Mouse (Mus musculus): ENCODE measurements around the gene Wdr78.

DNA sequence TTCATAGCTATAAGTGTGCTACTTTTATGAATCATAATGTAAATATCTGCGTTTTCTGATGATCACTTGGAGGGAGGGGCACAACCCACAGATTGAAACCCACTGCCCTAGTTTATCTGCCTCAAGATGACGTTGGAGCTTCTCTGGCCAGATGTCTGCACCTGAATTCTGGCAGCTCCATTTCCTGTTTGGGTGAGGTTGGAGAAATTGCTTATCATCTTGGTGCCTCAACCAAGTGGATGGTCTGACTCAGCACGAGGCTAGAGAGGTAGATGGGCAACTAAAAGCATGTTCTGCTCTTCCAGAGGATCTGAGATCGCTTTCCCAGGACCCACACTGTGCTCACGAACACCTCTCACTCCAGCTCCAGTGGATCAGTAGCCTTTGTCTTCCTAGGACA, 49.4 kb downstream of the Wdr78 start:
- TF ChIP-seq POLR2A (IDR thresholded peaks at IDR 0.05; ENCODE audit: extremely low read depth, insufficient read depth, low read length) (no peak), CTCF (IDR thresholded peaks at IDR 0.05; ENCODE audit: low read depth, low read length) (no peak)

Data from liver, adult 2 months (tissue).